ENCODE assay signal across 30 mouse cellular contexts in genomic region chr19:34148421-34148820, GRCm38 (mm10). TPM values are rescaled to one million over a fixed set of nuclear protein-coding genes. Genes with fewer than 3 reads are reported as not detected.
DNase-seq lines count a peak whose midpoint lies in the region; ATAC-seq lines count a peak whose summit lies in the region.
"Had no signal": no experiment of that assay in that cellular context is flagged by ENCODE, and none has a peak within 500 bp of the region (broad histone marks: within the 10 kb centered on the region; RNA-seq: fewer than 3 reads in every experiment).

No protein-coding gene starts in this region.

- H3K4me3 ChIP-seq in forebrain, embryonic 15.5 days, result no peak overlapping the region
- H3K4me3 ChIP-seq: gastrocnemius, adult 2 months; heart, adult 2 months; hindbrain, embryonic 15.5 days had no signal

- H3K4me2 ChIP-seq in forebrain, embryonic 15.5 days (replicated peaks), result no peak overlapping the region
- H3K4me2 ChIP-seq: heart, embryonic 11.5 days; hindbrain, embryonic 15.5 days had no signal

- 80% methylated on average over 4 of the region's 4 CpGs for WGBS in forebrain, embryonic 15.5 days

- H3K4me1 ChIP-seq in forebrain, embryonic 15.5 days, result no peaks in the 10 kb centered on the region
- H3K4me1 ChIP-seq: hindbrain, embryonic 15.5 days had no signal

- DNase-seq in heart, adult 8-10 months (ENCODE audit: low spot score), result peak; percentile 8
- no peak for DNase-seq in heart, postnatal 14 days
- no peak for DNase-seq in layer of hippocampus, adult 11-12 months (ENCODE audit: low spot score)
- DNase-seq: adrenal gland, adult 8-10 months; adrenal gland, postnatal 25 days; cerebellum, adult 18-20 months; cerebellum, adult 9-10 months; cerebellum, postnatal 14 days; gastrocnemius, adult 2 months; gastrocnemius, postnatal 14 days; heart, adult 2 months; heart, postnatal 4 days had no signal

- H3K9ac ChIP-seq in forebrain, embryonic 15.5 days (replicated peaks), result no peak overlapping the region
- H3K9ac ChIP-seq: hindbrain, embryonic 15.5 days had no signal

- no peaks in the 10 kb centered on the region for H3K27me3 ChIP-seq in forebrain, embryonic 15.5 days
- H3K27me3 ChIP-seq: hindbrain, embryonic 15.5 days had no signal

- peak; percentile 70 for ATAC-seq in granulocyte monocyte progenitor cell, adult 5-6 weeks (replicated peaks; ENCODE audit: poor library complexity, severe bottlenecking)
- 0 out of 2 replicates have a peak, but pooled peaks have one; percentile 46 for ATAC-seq in neutrophil, adult 5-6 weeks (ENCODE audit: extremely low read depth, insufficient number of reproducible peaks, low FRiP score, poor library complexity, severe bottlenecking)
- ATAC-seq in forebrain, embryonic 15.5 days (replicated peaks), result no peak
- no peak for ATAC-seq in erythroblast, adult 5-6 weeks (replicated peaks; ENCODE audit: low FRiP score, poor library complexity, severe bottlenecking)
- ATAC-seq: activated CD4-positive, CD25-positive, alpha-beta regulatory T cell, adult 4 months; CD4-positive, CD25-positive, alpha-beta regulatory T cell, adult 4 months; forebrain, embryonic 16.5 days; intestine, postnatal 0 days had no signal

- H3K27ac ChIP-seq in forebrain, embryonic 15.5 days (replicated peaks), result no peak overlapping the region
- H3K27ac ChIP-seq: gastrocnemius, adult 2 months; heart, adult 2 months; hindbrain, embryonic 15.5 days had no signal

- no peaks in the 10 kb centered on the region for H3K9me3 ChIP-seq in forebrain, embryonic 15.5 days
- H3K9me3 ChIP-seq: hindbrain, embryonic 15.5 days had no signal

- no peaks in the 10 kb centered on the region for H3K36me3 ChIP-seq in forebrain, embryonic 15.5 days
- H3K36me3 ChIP-seq: hindbrain, embryonic 15.5 days had no signal

- intact Hi-C loops in heart, postnatal 14 days (cut with DNase I), result no loop called here

RNA-seq across cellular contexts. Expression of gene Ankrd22, which starts 17.4 kb away (rescaled TPM):
- total RNA-seq in heart, adult 8-10 months (2022), result not detected
- not detected for total RNA-seq in heart, postnatal 14 days (2021)
- 0.26 TPM in 1 of 2 replicates, not detected in the other for total RNA-seq in granulocyte monocyte progenitor cell, adult 5-6 weeks (2014; fragmentation: Nextera tagmentation)
- total RNA-seq in granulocyte monocyte progenitor cell, adult 5-6 weeks (2017), result 0.98 and 2.0 TPM in 2 replicates
- 9.3 and 10.5 TPM in 2 replicates for total RNA-seq in neutrophil, adult 5-6 weeks (2017)
- not detected in 2 replicates for polyA plus RNA-seq in forebrain, embryonic 15.5 days (2015; fragmentation: Nextera tagmentation; extraction: Ambion mirVana)
- total RNA-seq in erythroblast, adult 5-6 weeks (2015; ENCODE audit: low replicate concordance), result 4.0 and 17.5 TPM in 2 replicates
- 4.6 and 8.0 TPM in 2 replicates for total RNA-seq in erythroblast, adult 5-6 weeks (2017; ENCODE audit: low replicate concordance)
- total RNA-seq: adrenal gland, adult 8-10 months; adrenal gland, postnatal 25 days; gastrocnemius, adult 2 months; gastrocnemius, postnatal 14 days; gastrocnemius, postnatal 4 days; heart, adult 2 months; heart, postnatal 4 days had no signal
- polyA plus RNA-seq: activated CD4-positive, CD25-positive, alpha-beta regulatory T cell, adult 4 months; C2C12; CD4-positive, CD25-positive, alpha-beta regulatory T cell, adult 4 months; forebrain, embryonic 11.5 days; forebrain, embryonic 16.5 days; frontal cortex, adult 2 months; heart, embryonic 11.5 days; heart, embryonic 14.5 days; heart, postnatal 0 days; hindbrain, embryonic 11.5 days; hindbrain, embryonic 15.5 days had no signal

RNA-seq across cellular contexts. Expression of gene Stambpl1, which starts 43.6 kb away (rescaled TPM):
- 1 to 10 TPM; 2.2 to 4.1 (median 3.0) TPM for total RNA-seq in heart, adult 8-10 months (2022)
- 1 to 10 TPM; 4.6 to 4.9 TPM for total RNA-seq in heart, postnatal 14 days (2021)
- total RNA-seq in granulocyte monocyte progenitor cell, adult 5-6 weeks (2014; fragmentation: Nextera tagmentation), result 12.4 and 34.2 TPM in 2 replicates
- total RNA-seq in granulocyte monocyte progenitor cell, adult 5-6 weeks (2017), result 12.7 and 23.8 TPM in 2 replicates
- total RNA-seq in neutrophil, adult 5-6 weeks (2017), result 35.0 and 39.2 TPM in 2 replicates
- polyA plus RNA-seq in forebrain, embryonic 15.5 days (2015; fragmentation: Nextera tagmentation; extraction: Ambion mirVana), result 7.1 and 7.5 TPM in 2 replicates
- total RNA-seq in erythroblast, adult 5-6 weeks (2015; ENCODE audit: low replicate concordance), result 8.6 and 12.5 TPM in 2 replicates
- total RNA-seq in erythroblast, adult 5-6 weeks (2017; ENCODE audit: low replicate concordance), result 2.9 and 9.8 TPM in 2 replicates

RNA-seq across cellular contexts. Expression of gene Lipm, which starts 47.7 kb away (rescaled TPM):
- total RNA-seq in heart, adult 8-10 months (2022), result not detected
- not detected for total RNA-seq in heart, postnatal 14 days (2021)
- total RNA-seq in granulocyte monocyte progenitor cell, adult 5-6 weeks (2014; fragmentation: Nextera tagmentation), result not detected in 2 replicates
- total RNA-seq in granulocyte monocyte progenitor cell, adult 5-6 weeks (2017), result not detected in 2 replicates
- 0.37 TPM in 1 of 2 replicates, not detected in the other for total RNA-seq in neutrophil, adult 5-6 weeks (2017)
- polyA plus RNA-seq in forebrain, embryonic 15.5 days (2015; fragmentation: Nextera tagmentation; extraction: Ambion mirVana), result not detected in 2 replicates
- not detected in 2 replicates for total RNA-seq in erythroblast, adult 5-6 weeks (2015; ENCODE audit: low replicate concordance)
- total RNA-seq in erythroblast, adult 5-6 weeks (2017; ENCODE audit: low replicate concordance), result not detected in 2 replicates
- total RNA-seq: adrenal gland, adult 8-10 months; adrenal gland, postnatal 25 days; gastrocnemius, adult 2 months; gastrocnemius, postnatal 14 days; gastrocnemius, postnatal 4 days; heart, adult 2 months; heart, postnatal 4 days had no signal
- polyA plus RNA-seq: activated CD4-positive, CD25-positive, alpha-beta regulatory T cell, adult 4 months; C2C12; forebrain, embryonic 11.5 days; forebrain, embryonic 16.5 days; frontal cortex, adult 2 months; heart, adult 2 months; heart, embryonic 11.5 days; heart, embryonic 14.5 days; heart, postnatal 0 days; hindbrain, embryonic 11.5 days; hindbrain, embryonic 15.5 days; intestine, embryonic 14.5 days; intestine, postnatal 0 days had no signal

Comparison
In these comparisons a context has a peak if more than half of its experiments do, and no peak if none do; other contexts are left out.
1. ATAC-seq: peak in granulocyte monocyte progenitor cell, adult 5-6 weeks (single experiment) and neutrophil, adult 5-6 weeks (single experiment); none in forebrain, embryonic 15.5 days (single experiment) and erythroblast, adult 5-6 weeks (single experiment).